In genomic region chr16:90171416-90171815, GRCm38 (mm10) we compare ENCODE assay signal across 18 mouse cellular contexts. TPM values are rescaled to one million over a fixed set of nuclear protein-coding genes. Genes with fewer than 3 reads are reported as not detected.
A peak's percentile ranks its signal among the peaks of the same experiment; 100 is the strongest.
DNase-seq lines count a peak whose midpoint lies in the region; ATAC-seq and TF ChIP-seq lines count a peak whose summit lies in the region.
"Had no signal": no experiment of that assay in that cellular context is flagged by ENCODE, and none has a peak within 500 bp of the region (broad histone marks: within the 10 kb centered on the region; RNA-seq: fewer than 3 reads in every experiment).

No protein-coding gene starts in this region.

- 14% methylated on average over 8 of the region's 8 CpGs for WGBS in forebrain, embryonic 14.5 days
- 37% methylated on average over 8 of the region's 8 CpGs for WGBS in hindbrain, postnatal 0 days
- WGBS in midbrain, postnatal 0 days: 18% methylated on average over 8 of the region's 8 CpGs

- no peaks in the 10 kb centered on the region for H3K9me3 ChIP-seq in forebrain, embryonic 14.5 days (replicated peaks; ENCODE audit: control insufficient read depth, low read length)
- H3K9me3 ChIP-seq in hindbrain, postnatal 0 days (ENCODE audit: low read length): no peaks in the 10 kb centered on the region
- no peaks in the 10 kb centered on the region for H3K9me3 ChIP-seq in midbrain, postnatal 0 days (ENCODE audit: low read length)
- H3K9me3 ChIP-seq: heart, embryonic 15.5 days; limb, embryonic 10.5 days had no signal

- H3K4me1 ChIP-seq in forebrain, embryonic 14.5 days (ENCODE audit: control insufficient read depth, insufficient read depth, low read length): peaks cover 4% of the 10 kb centered on the region; the same call in 1 of the 2 replicates
- no peaks in the 10 kb centered on the region for H3K4me1 ChIP-seq in hindbrain, postnatal 0 days (ENCODE audit: insufficient read depth, low read length)
- 0 out of 2 replicates have a peak, but pooled peaks cover 2% of the 10 kb centered on the region for H3K4me1 ChIP-seq in midbrain, postnatal 0 days (ENCODE audit: insufficient read depth, low read length)
- H3K4me1 ChIP-seq: limb, embryonic 10.5 days had no signal

- H3K27me3 ChIP-seq in forebrain, embryonic 14.5 days (replicated peaks; ENCODE audit: control insufficient read depth, insufficient read depth, low read length): no peaks in the 10 kb centered on the region
- H3K27me3 ChIP-seq in hindbrain, postnatal 0 days (ENCODE audit: insufficient read depth, low read length): no peaks in the 10 kb centered on the region
- no peaks in the 10 kb centered on the region for H3K27me3 ChIP-seq in midbrain, postnatal 0 days (ENCODE audit: insufficient read depth, low read length)
- H3K27me3 ChIP-seq: heart, embryonic 15.5 days had no signal

- DNase-seq in layer of hippocampus, adult 2 months (ENCODE audit: low spot score in 2 of 2): no peak
- no peak for DNase-seq in layer of hippocampus, adult 9-11 months
- DNase-seq in forebrain, embryonic 14.5 days (ENCODE audit: low spot score): peak; percentile 43
- DNase-seq in hindbrain, postnatal 0 days (ENCODE audit: low spot score): peak; percentile 27
- DNase-seq in midbrain, postnatal 0 days (ENCODE audit: low spot score): peak; percentile 32
- no peak for DNase-seq in embryo, embryonic 10 days (ENCODE audit: low spot score)
- no peak for DNase-seq in urinary bladder, postnatal 14 days (ENCODE audit: low spot score)
- DNase-seq: cerebellum, adult 11-12 months; heart, postnatal 4 days; kidney, adult 8-10 months; kidney, postnatal 10 days; liver; lung, postnatal 4 days; right cerebral cortex, postnatal 25 days; spleen, adult 18-20 months had no signal

- no peaks in the 10 kb centered on the region for H3K36me3 ChIP-seq in forebrain, embryonic 14.5 days (ENCODE audit: control insufficient read depth, insufficient read depth, low read length)
- no peaks in the 10 kb centered on the region for H3K36me3 ChIP-seq in hindbrain, postnatal 0 days (ENCODE audit: insufficient read depth, low read length)
- H3K36me3 ChIP-seq in midbrain, postnatal 0 days (ENCODE audit: insufficient read depth, low read length): no peaks in the 10 kb centered on the region
- H3K36me3 ChIP-seq: heart, embryonic 15.5 days; limb, embryonic 10.5 days had no signal

- H3K9ac ChIP-seq in forebrain, embryonic 14.5 days (ENCODE audit: low read length): no peak overlapping the region
- no peak overlapping the region for H3K9ac ChIP-seq in hindbrain, postnatal 0 days (replicated peaks; ENCODE audit: low read length)
- no peak overlapping the region for H3K9ac ChIP-seq in midbrain, postnatal 0 days (replicated peaks; ENCODE audit: low read length, poor library complexity, severe bottlenecking)
- H3K9ac ChIP-seq: heart, embryonic 15.5 days had no signal

- TF ChIP-seq CTCF in layer of hippocampus, adult 2 months (conservative IDR thresholded peaks at IDR 0.05): no peak
- no peak for TF ChIP-seq CTCF in hindbrain, postnatal 0 days (IDR thresholded peaks at IDR 0.05; ENCODE audit: low read depth)
- TF ChIP-seq CTCF in midbrain, postnatal 0 days (IDR thresholded peaks at IDR 0.05): no peak

- ATAC-seq in forebrain, embryonic 14.5 days: peak; percentile 49
- ATAC-seq in hindbrain, postnatal 0 days: peak; percentile 53; the same call in 1 of the 2 replicates
- peak; percentile 52; the same call in 1 of the 2 replicates for ATAC-seq in midbrain, postnatal 0 days (ENCODE audit: low FRiP score)

- H3K27ac ChIP-seq in layer of hippocampus, adult 2 months: peak overlapping the region; percentile 88; the same call in 1 of the 2 replicates
- H3K27ac ChIP-seq in forebrain, embryonic 14.5 days (ENCODE audit: low read depth, low read length): no peak overlapping the region
- H3K27ac ChIP-seq in hindbrain, postnatal 0 days: no peak overlapping the region
- H3K27ac ChIP-seq in midbrain, postnatal 0 days (ENCODE audit: low read depth, low read length): no peak overlapping the region
- H3K27ac ChIP-seq: heart, embryonic 15.5 days; limb, embryonic 10.5 days had no signal

- H3K4me2 ChIP-seq in forebrain, embryonic 14.5 days (ENCODE audit: low read length): no peak overlapping the region
- no peak overlapping the region for H3K4me2 ChIP-seq in hindbrain, postnatal 0 days (ENCODE audit: low read depth, low read length)
- peak overlapping the region; percentile 9; the same call in 1 of the 2 replicates for H3K4me2 ChIP-seq in midbrain, postnatal 0 days (ENCODE audit: low read depth, low read length, poor library complexity, severe bottlenecking)
- H3K4me2 ChIP-seq: heart, embryonic 15.5 days had no signal

- no peak overlapping the region for H3K4me3 ChIP-seq in layer of hippocampus, adult 2 months
- H3K4me3 ChIP-seq in forebrain, embryonic 14.5 days (ENCODE audit: low read depth, low read length): no peak overlapping the region
- H3K4me3 ChIP-seq in hindbrain, postnatal 0 days (ENCODE audit: low read length): no peak overlapping the region
- H3K4me3 ChIP-seq in midbrain, postnatal 0 days (ENCODE audit: low read depth, low read length): no peak overlapping the region
- H3K4me3 ChIP-seq: heart, embryonic 15.5 days; limb, embryonic 10.5 days; myocyte had no signal

RNA-seq across cellular contexts. Expression of gene Tiam1, which starts 27.8 kb away (rescaled TPM):
- total RNA-seq in layer of hippocampus, adult 2 months (2021): 100 to 1,000 TPM; 124 to 125 TPM
- polyA plus RNA-seq in forebrain, embryonic 14.5 days (2014; fragmentation: Nextera tagmentation; extraction: Ambion mirVana): 22.4 and 31.9 TPM in 2 replicates
- 18.2 and 26.2 TPM in 2 replicates for total RNA-seq in hindbrain, postnatal 0 days (2014; rRNA removed)
- polyA plus RNA-seq in hindbrain, postnatal 0 days (2015; fragmentation: Nextera tagmentation; extraction: Ambion mirVana): 14.3 and 15.1 TPM in 2 replicates
- 26.3 and 26.9 TPM in 2 replicates for total RNA-seq in midbrain, postnatal 0 days (2014; rRNA removed)
- polyA plus RNA-seq in midbrain, postnatal 0 days (2015; fragmentation: Nextera tagmentation; extraction: Ambion mirVana): 15.5 and 17.6 TPM in 2 replicates

RNA-seq across cellular contexts. Expression of gene Sod1, which starts 49.1 kb away (rescaled TPM):
- total RNA-seq in layer of hippocampus, adult 2 months (2021): 100 to 1,000 TPM; 386 to 390 TPM
- 879 and 1,044 TPM in 2 replicates for polyA plus RNA-seq in forebrain, embryonic 14.5 days (2014; fragmentation: Nextera tagmentation; extraction: Ambion mirVana)
- total RNA-seq in hindbrain, postnatal 0 days (2014; rRNA removed): 185 and 217 TPM in 2 replicates
- 1,314 and 1,323 TPM in 2 replicates for polyA plus RNA-seq in hindbrain, postnatal 0 days (2015; fragmentation: Nextera tagmentation; extraction: Ambion mirVana)
- total RNA-seq in midbrain, postnatal 0 days (2014; rRNA removed): 175 and 183 TPM in 2 replicates
- 1,236 and 1,259 TPM in 2 replicates for polyA plus RNA-seq in midbrain, postnatal 0 days (2015; fragmentation: Nextera tagmentation; extraction: Ambion mirVana)

Comparison
In these comparisons a context has a peak if more than half of its experiments do, and no peak if none do; other contexts are left out.
1. DNase-seq: peak in forebrain, embryonic 14.5 days (single experiment), hindbrain, postnatal 0 days (single experiment) and midbrain, postnatal 0 days (single experiment); none in layer of hippocampus, adult 2 months (0 of 2), layer of hippocampus, adult 9-11 months (single experiment), embryo, embryonic 10 days (single experiment) and urinary bladder, postnatal 14 days (single experiment).
2. Peak in every context shown above with its lines, with median percentiles within 50 percentile points of each other: ATAC-seq.